Mouse (Mus musculus): ENCODE data around the gene Zfp324.

- no peak for TF ChIP-seq EP300 (IDR thresholded peaks at IDR 0.05; ENCODE audit: low read depth)
- no peak for TF ChIP-seq CTCF (IDR thresholded peaks at IDR 0.05; ENCODE audit: low read depth)
Measured at GRCm38 (mm10) chr7:12959718-12960117, 5.9 kb upstream of the Zfp324 start.
